Mouse (Mus musculus) urinary bladder, adult 18-20 months (tissue): ENCODE data around the gene Zbtb48.

ENCODE experiments used
- DNase-seq, 2 experiments: peaks; one replicate each; pipeline ENCODE4 v3.0.0; 2022; ENCODE audit warnings: low spot score in 2 of 2, mixed read lengths in 2 of 2

The Zbtb48 gene

DNA sequence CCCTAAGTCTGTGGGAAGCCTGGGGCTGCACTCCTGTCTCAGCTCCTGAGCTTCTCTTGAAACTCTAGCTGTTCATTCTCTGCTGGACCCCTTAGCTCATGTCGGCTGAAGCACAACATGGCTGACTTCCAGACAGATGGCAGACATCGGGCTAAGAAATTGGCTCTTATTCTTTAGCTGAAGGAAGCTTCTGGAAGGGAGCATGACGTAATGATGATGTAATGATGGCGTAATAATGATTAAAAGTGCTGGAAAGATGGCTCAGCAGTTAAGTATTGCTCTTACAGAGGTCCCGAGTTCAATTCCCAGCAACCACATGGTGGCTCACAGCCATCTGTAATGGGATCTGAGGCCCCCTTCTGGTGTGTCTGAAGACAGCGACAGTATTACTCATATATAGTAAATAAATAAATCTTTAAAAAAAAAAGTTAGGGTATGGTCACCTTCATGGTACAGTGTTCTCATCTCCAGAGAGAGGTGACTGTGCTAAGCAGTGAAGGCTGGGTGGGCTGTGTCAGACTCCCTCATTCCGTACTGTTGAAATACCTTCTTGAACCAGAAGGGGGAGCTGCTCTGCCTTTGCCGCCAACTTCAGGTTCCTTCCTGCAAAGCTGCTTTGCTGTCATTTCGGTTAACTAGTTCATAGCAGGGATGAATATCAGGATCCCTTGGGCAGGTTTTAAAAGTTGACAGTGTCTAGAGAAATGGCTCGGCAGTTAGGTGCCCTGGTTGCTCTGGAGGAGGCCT is 55.1 kb downstream of the Zbtb48 start:
- DNase-seq: no peak
